Mouse (Mus musculus) embryo, embryonic 10 days (tissue): ENCODE measurements at regions not wholly inside any gene's neighbourhood (a gene's known extent, or its start where the extent isn't known, plus 50 kb on each side); places are given as distances from the start of the nearest gene placed in this dataset.
"Not testable (repeated sequence)": the region's sequence is repeated elsewhere in the genome, so short reads cannot be mapped to it uniquely, and the experiment has no call there.

Experiments used
- DNase-seq: peaks from one replicate; pipeline ENCODE4 v3.0.0-alpha.2; 2015; ENCODE audit warnings: low spot score

DNA sequence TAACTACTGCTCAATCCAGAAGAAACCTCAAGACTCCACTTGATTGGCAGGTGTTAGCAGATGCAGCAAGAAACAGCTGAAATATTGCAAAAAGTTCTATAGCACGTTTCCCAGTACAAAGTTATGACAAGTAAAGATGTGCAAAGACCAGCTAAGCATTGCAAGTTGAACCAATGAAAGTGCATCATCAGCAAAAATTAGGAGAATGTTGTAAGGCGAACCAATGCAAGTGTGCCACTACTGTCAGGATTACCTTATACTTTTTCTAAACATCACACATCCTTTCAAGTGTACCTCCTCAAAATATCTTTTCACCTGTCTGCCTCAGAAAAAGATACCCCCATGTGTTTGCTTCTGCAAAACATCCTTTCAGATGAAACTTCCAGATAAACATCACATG, 244.7 kb downstream of the Slco6d1 start:
- no peak for DNase-seq

DNA sequence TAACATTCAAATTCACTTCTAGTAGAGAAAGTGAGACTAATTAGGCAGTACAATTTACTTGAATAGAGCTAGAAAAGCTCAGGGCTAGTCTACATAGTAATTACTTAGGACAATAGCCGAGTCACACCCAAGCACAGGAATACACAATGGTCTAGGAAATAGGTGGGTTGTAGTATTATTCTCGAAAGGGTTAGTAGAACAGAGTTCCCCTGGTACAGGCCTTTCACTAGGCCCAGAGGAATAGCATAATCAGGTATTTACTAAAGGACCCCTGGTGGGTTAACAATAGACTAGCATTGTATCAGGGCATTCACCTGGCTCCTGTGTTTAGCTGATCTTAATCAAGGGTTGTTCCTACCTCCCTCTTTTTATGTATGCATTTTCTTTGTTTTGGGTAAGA, 246.5 kb downstream of the Slco6d1 start:
- not testable (repeated sequence) for DNase-seq

- DNase-seq, result no peak
Measured at GRCm38 (mm10) chr1:98667887-98668286, 247.0 kb downstream of the Slco6d1 start.

GRCm38 (mm10) chr1:98668595-98668994, 247.7 kb downstream of the Slco6d1 start:
- DNase-seq, result peak; percentile 5

DNA sequence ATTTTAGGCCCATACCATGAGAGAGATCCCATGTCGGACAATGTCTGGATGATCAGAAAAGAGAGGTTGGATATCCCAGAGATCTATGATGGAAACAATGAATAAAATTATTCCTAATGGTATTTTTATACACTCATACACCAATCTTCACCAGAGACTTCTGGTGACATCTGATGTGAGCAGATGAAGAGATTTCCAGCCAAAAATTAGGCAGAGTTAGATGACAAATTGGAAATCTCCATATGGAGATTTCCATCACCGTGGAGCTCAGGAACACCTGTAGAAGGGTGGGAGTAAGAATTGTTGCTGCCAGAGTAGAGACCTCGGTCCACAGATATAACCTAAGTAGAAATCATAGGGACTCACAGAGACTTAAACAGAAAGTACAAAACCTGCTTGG, 257.8 kb downstream of the Slco6d1 start:
- no peak for DNase-seq

DNA sequence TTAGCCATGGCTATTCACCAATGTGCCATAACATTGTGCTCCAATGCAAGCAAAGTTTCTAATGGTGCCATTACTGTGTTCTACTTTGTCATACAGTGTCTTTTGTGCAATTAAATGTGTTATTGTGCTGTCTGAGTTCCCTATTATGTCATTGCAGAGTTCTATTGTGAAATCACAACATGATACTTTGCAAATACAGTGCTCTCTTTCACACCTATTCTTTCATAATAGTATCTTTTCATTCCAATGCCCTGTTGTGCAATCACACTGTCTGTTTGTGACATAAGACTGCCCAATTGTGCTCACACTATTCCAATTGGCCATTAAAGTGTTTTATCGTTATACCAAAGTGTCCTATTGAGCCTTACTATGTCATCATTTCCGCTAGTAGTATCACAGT, 292.9 kb downstream of the Slco6d1 start:
- DNase-seq, result no peak

- no peak for DNase-seq
Measured at GRCm38 (mm10) chr1:98714307-98714706, 293.4 kb downstream of the Slco6d1 start.

- no peak for DNase-seq
Measured at GRCm38 (mm10) chr1:98720595-98720994, 299.7 kb downstream of the Slco6d1 start.

GRCm38 (mm10) chr1:98727354-98728015, 306.6 kb downstream of the Slco6d1 start:
- no peak for DNase-seq

GRCm38 (mm10) chr1:98748886-98749285, 328.0 kb downstream of the Slco6d1 start:
- DNase-seq, result peak; percentile 67

- no peak for DNase-seq
Measured at GRCm38 (mm10) chr1:98788528-98788927, 367.6 kb downstream of the Slco6d1 start.

- no peak for DNase-seq
Measured at GRCm38 (mm10) chr1:98793320-98793719, 372.4 kb downstream of the Slco6d1 start.

- DNase-seq, result no peak
Measured at GRCm38 (mm10) chr1:98812543-98812942, 391.6 kb downstream of the Slco6d1 start.

GRCm38 (mm10) chr1:98813990-98814389, 393.1 kb downstream of the Slco6d1 start:
- no peak for DNase-seq

DNA sequence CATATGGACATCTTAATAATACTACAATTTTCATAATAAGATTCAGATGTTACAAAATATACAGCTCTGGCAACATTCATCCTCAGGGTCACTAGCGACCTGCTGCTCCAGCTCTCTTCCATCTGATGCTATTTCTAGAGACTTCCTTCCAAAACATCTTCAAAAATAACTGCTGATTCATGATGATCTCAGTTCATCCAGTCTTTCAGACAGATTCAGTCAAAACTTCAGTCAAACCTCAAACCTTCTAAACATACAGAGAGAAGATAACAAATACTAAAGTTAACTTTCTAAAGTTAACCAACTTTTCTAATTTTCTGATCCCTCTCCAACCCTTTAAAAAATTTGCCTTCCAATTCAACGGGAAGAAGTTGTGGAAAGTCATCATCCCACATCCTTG, 397.2 kb downstream of the Slco6d1 start:
- no peak for DNase-seq

- DNase-seq, result no peak
Measured at GRCm38 (mm10) chr1:98860236-98860635, 439.3 kb downstream of the Slco6d1 start.

DNA sequence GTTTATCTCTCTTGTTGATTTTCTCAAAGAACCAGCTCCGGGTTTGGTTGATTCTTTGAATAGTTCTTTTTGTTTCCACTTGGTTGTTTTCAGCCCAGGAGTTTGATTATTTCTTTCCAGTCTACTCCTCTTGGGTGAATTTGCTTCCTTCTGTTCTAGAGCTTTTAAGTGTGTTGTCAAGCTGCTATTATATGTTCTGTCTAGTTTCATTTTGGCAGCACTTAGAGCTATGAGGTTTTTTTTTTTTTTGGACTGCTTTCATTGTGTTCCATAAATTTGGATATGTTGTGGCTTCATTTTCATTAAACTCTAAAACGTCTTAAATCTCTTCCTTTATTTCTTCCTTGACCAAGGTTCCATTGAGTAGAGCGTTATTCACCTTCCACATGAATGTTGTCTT, 485.3 kb downstream of the Slco6d1 start:
- DNase-seq, result no peak

DNA sequence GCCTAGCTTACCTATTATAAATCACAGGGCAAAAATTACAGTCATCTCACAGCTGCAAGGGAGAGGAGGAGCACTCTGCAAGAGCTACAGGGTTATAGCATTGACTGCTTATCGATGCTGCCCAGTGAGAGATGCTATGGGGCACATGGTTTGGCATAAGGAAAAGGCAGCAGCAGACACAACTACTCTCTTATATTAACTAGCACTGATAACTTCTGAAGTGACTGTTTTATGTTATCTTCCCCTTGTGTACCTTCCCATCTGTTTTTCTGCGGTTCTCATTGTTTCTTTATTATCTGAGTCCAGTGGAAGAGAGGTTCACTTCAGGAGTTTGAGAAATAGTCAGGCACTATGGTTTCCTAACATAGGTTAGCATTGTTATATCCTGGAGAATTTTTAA, 502.1 kb downstream of the Slco6d1 start:
- no peak for DNase-seq

DNA sequence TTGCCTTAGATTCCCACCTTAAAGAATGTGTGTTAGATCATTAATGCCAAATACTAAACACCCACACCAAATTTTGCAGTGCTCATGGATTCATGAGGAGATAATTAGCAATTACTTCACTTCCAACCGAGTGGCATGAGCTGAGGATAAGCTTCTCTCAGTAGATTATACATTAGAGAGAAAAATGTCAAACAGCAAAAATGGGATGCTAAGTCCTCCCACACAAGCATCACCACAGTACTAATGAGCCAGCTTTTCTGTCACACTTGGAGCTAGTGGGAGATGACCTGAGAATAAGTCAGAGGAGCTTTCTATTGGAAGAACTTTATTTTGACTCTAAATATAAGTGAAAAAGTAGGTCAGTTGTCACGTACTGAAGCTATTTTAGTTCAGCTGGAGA, 504.0 kb downstream of the Slco6d1 start:
- DNase-seq, result no peak

GRCm38 (mm10) chr1:98930926-98931325, 510.0 kb downstream of the Slco6d1 start:
- DNase-seq, result no peak

DNA sequence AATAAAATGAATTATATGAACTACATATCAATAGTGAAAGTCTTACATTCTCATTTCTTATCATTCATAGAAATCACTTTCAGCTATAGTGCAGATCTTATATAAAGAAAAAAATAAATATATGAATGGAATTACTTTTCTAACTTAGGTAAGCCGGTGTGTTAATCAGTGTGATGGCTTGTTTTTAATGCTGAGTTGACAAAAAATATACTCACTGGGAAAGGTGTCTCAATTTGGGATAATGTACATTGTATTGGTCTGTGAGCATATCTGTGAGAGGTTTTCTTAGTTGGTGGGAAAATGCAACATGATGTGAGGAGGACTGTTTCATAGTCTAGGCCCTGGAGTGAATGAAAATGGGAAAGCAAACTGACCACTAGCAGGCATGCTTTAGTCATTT, 511.3 kb downstream of the Slco6d1 start:
- no peak for DNase-seq

- DNase-seq, result no peak
Measured at GRCm38 (mm10) chr1:98977686-98978085, 556.8 kb downstream of the Slco6d1 start.
